8 mouse cellular contexts compared by ENCODE assay signal in genomic region chr11:117284721-117285605, GRCm38 (mm10).
DNase-seq lines count a peak whose midpoint lies in the region; ATAC-seq and TF ChIP-seq lines count a peak whose summit lies in the region.

No protein-coding gene starts in this region.

- H3K27me3 ChIP-seq in E14TG2a.4 (ENCODE audit: insufficient read depth, low read length) = peaks cover 8% of the 10 kb centered on the region
- no peaks in the 10 kb centered on the region for H3K27me3 ChIP-seq in forebrain, embryonic 12.5 days
- H3K27me3 ChIP-seq in kidney, embryonic 16.5 days (ENCODE audit: insufficient read depth, low read length) = no peaks in the 10 kb centered on the region
- H3K27me3 ChIP-seq in neural tube, embryonic 13.5 days = no peaks in the 10 kb centered on the region

- no peak overlapping the region for H3K4me2 ChIP-seq in forebrain, embryonic 12.5 days
- no peak overlapping the region for H3K4me2 ChIP-seq in kidney, embryonic 16.5 days (replicated peaks; ENCODE audit: low read depth, low read length)
- H3K4me2 ChIP-seq in neural tube, embryonic 13.5 days = no peak overlapping the region

- no peak for TF ChIP-seq CTCF in E14TG2a.4 (conservative IDR thresholded peaks at IDR 0.05; ENCODE audit: low read length)

- H3K9me3 ChIP-seq in E14TG2a.4 (ENCODE audit: low read length) = no peaks in the 10 kb centered on the region
- H3K9me3 ChIP-seq in forebrain, embryonic 12.5 days = no peaks in the 10 kb centered on the region
- H3K9me3 ChIP-seq in kidney, embryonic 16.5 days (ENCODE audit: low read length) = no peaks in the 10 kb centered on the region
- no peaks in the 10 kb centered on the region for H3K9me3 ChIP-seq in neural tube, embryonic 13.5 days

- peak overlapping the region; percentile 79 for H3K27ac ChIP-seq in forebrain, embryonic 12.5 days
- H3K27ac ChIP-seq in kidney, embryonic 16.5 days (ENCODE audit: low read length) = peak overlapping the region; percentile 79
- H3K27ac ChIP-seq in neural tube, embryonic 13.5 days (replicated peaks) = peak overlapping the region; percentile 61

- peak; percentile 69 for DNase-seq in adrenal gland, postnatal 14 days
- DNase-seq in adrenal gland, adult 8-10 months = no peak
- DNase-seq in spleen, adult 12 weeks (ENCODE audit: low spot score) = no peak

- peaks cover 89% of the 10 kb centered on the region for H3K4me1 ChIP-seq in E14TG2a.4 (replicated peaks; ENCODE audit: low read depth, low read length)
- H3K4me1 ChIP-seq in forebrain, embryonic 12.5 days = peaks cover 53% of the 10 kb centered on the region
- peaks cover 53% of the 10 kb centered on the region for H3K4me1 ChIP-seq in kidney, embryonic 16.5 days (ENCODE audit: insufficient read depth, low read length)
- H3K4me1 ChIP-seq in neural tube, embryonic 13.5 days (replicated peaks) = peaks cover 63% of the 10 kb centered on the region

- peak overlapping the region; percentile 30; the same call in 1 of the 2 replicates for H3K9ac ChIP-seq in forebrain, embryonic 12.5 days
- peak overlapping the region; percentile 40 for H3K9ac ChIP-seq in kidney, embryonic 16.5 days (replicated peaks; ENCODE audit: low read length)
- peak overlapping the region; percentile 49 for H3K9ac ChIP-seq in neural tube, embryonic 13.5 days

- 0 out of 2 replicates have a peak, but pooled peaks have one; percentile 41 for ATAC-seq in forebrain, embryonic 12.5 days (ENCODE audit: low FRiP score)
- peak; percentile 49 for ATAC-seq in kidney, embryonic 16.5 days (ENCODE audit: low FRiP score, low TSS enrichment)
- ATAC-seq in neural tube, embryonic 13.5 days (ENCODE audit: low read depth) = no peak
- no peak for ATAC-seq in erythroid progenitor cell, adult 5-6 weeks (replicated peaks; ENCODE audit: low FRiP score, poor library complexity, severe bottlenecking)

- peak overlapping the region; percentile 67 for H3K4me3 ChIP-seq in E14TG2a.4 (replicated peaks; ENCODE audit: low read length)
- no peak overlapping the region for H3K4me3 ChIP-seq in forebrain, embryonic 12.5 days (replicated peaks)
- H3K4me3 ChIP-seq in kidney, embryonic 16.5 days (ENCODE audit: low read length) = no peak overlapping the region
- no peak overlapping the region for H3K4me3 ChIP-seq in neural tube, embryonic 13.5 days

- no peaks in the 10 kb centered on the region for H3K36me3 ChIP-seq in E14TG2a.4 (ENCODE audit: insufficient read depth, low read length)
- H3K36me3 ChIP-seq in forebrain, embryonic 12.5 days (replicated peaks) = no peaks in the 10 kb centered on the region; the same call in 1 of the 2 replicates
- no peaks in the 10 kb centered on the region for H3K36me3 ChIP-seq in kidney, embryonic 16.5 days (ENCODE audit: insufficient read depth, low read length)
- no peaks in the 10 kb centered on the region for H3K36me3 ChIP-seq in neural tube, embryonic 13.5 days

- WGBS in forebrain, embryonic 12.5 days = 37% methylated on average over 19 of the region's 19 CpGs
- 47% methylated on average over 19 of the region's 19 CpGs for WGBS in kidney, embryonic 16.5 days
- 38% methylated on average over 19 of the region's 19 CpGs for WGBS in neural tube, embryonic 13.5 days

Comparison
In these comparisons a context has a peak if more than half of its experiments do, and no peak if none do; other contexts are left out.
1. ATAC-seq: peak in forebrain, embryonic 12.5 days (single experiment) and kidney, embryonic 16.5 days (single experiment); none in neural tube, embryonic 13.5 days (single experiment) and erythroid progenitor cell, adult 5-6 weeks (single experiment).
2. Peak in every context shown above with its lines, with median percentiles within 50 percentile points of each other: H3K27ac ChIP-seq and H3K9ac ChIP-seq.